Mouse (Mus musculus) adrenal gland (tissue): ENCODE results near the gene Atp6v0c.

ENCODE experiments used
- intact Hi-C: fragments of 180-260 bp; cut with DNase I; formaldehyde crosslinking; loops from one replicate; pipeline ENCODE4 v1.15.1; 2025

The Atp6v0c gene

DNA sequence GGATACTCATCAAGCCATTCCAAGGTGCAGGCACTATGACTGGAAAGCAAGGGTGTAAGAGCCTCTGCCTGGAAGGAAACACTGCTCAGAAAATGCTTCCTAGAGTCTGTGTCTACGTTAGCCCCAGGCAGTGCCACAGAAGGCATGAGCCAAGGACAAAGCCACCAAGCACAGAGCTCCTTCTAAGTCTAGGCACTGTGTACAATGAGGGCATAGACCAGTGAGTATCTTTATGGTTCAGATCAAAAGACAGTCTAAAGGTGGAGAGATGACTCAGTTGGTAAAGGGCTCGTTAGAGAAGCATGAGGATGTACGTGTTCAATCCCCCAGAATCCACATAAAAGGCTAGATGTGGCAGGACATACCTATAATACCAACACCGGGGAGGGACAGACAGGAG lies 31.6 kb upstream of the Atp6v0c start:
- intact Hi-C loops, result loop anchor here (5.0 kb wide), 1 partner anchor 51 kb away; the partner anchor contains the start of gene Ccnf

DNA sequence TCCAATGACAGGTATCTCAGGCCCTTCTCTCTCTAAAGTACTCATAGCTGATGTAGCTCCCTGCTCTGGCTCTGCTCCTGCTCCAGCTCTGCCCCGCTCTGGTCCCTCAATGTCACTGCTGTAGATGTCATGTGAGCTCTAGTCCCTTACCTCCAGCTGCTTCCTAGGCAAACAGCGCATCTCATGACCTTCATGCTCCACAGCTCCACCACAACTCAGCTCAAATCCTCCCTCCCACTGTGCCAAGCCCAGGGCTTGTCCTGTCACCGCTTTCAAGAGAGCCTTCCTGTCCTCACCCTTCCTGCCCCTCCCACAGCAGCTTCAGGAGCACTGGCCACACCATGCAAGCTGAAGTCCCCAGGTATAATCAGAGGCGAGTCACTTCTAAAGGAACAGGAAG lies 30.2 kb upstream of the Atp6v0c start:
- intact Hi-C loops, result loop anchor here (5.0 kb wide), 1 partner anchor 53 kb away; the partner anchor contains the start of gene Ccnf

DNA sequence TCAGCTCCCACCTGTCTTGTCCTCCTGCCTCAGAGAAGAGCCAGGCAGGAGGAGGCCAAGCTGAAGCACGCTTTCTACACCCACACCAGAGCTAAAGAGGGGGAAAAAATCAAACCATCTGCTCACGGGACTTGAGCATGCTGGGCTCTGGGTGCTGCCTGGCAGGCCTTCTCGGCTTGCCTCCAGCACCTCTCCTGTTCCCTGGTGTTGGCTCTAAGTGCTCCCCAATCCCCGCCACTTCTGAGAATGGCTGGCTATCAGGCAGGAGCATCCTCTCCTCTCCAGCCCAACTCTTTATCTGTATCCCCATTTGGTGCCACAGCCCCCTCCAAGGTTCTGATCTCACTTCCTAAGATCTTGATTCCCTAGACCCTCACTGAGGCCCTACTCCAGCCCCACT lies 29.8 kb upstream of the Atp6v0c start:
- intact Hi-C loops, result no loop called here

DNA sequence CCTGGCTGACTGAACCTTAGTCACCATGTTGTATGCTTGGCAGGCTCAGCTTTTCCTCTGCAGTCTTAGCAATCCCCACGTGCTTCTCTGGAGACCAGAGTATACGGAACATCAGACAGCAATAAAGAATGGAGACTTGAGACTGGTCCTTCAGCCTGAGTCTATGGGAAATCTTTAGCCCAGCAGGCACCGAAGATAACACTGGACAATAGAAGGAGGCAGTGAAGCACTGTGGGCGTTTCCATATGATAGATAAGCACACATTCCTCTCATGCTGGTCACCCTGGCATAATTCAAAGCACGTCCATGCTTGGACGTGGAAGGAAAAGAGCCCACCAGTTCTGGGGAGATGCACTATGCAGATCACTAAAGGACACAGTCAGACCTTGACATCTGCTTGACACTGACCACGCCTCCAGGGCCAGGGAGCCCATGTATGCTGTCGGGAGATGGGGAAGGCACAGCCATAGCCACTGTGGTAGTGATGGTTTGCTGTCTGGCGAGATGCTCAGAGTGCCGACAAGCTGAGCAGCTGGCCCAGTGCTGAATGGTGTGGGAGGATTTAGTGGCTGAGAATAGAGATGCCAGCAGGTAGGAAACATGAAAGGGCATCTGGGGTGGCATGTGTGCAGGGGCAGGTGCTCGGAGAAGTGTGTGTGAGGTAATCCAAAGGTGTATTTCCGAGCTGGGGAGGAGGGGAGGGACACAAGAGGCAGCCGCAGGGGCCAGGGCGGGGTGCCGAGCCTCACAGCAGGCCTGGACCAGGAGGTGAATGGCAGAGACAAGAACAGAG lies 27.7 kb upstream of the Atp6v0c start:
- intact Hi-C loops, result no loop called here

DNA sequence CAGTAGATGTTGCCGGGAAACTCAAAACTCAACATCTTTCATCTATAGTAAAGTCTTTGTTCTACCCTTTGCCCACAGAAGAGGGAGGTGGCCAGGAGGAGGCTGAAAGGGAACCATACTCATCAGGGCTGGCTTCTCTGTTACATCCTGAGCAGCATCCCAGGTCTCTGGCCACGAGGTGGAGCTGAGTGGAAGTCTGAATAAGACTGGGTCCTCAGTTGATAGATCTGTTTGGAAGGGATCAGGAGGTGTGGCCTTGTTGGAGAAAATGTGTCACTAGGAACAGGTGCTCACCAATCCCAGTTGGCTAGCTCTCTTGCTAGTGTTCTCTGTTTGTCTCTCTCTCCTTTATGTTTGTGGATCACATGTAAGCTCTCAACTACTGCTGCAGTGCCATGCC lies 25.8 kb upstream of the Atp6v0c start:
- intact Hi-C loops, result no loop called here

DNA sequence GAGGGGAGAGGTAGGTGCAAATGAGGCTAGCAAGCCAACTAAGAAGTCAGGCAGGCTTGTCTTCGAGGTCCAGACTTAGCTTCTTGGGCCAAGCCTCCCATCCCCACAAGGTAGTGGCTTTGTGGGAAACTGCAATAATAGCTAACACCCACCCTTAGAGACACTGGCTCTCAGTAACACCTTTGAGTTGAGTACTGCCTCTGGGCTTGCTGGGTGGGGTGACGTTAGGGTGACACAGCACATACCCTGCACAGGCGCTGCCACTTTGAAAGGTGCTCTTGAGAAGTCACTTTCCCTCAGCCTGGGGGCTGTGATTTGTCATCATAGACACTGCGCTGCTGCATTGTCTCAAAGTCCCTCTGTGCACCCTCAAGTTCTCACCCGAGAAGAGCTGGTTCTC lies 24.3 kb upstream of the Atp6v0c start:
- intact Hi-C loops, result no loop called here

DNA sequence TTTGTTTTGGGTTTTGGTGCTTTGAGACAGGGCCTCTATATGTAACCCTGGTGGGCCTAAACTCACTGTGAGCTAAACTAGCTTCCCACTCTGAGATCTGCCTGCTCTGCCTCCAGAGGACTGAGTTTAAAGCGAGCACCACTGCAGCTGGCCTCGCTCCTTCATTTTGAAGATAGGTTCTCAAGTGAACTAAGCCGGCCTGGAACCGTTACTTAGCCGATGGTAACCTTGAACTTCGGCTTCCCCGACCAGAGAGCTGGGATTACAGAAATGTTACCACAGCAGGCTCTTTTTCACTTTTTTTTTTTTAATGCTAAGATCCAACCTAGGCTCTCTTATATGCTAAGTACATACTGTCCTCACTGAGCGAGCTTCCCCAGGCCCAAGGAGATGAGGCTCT lies 23.8 kb upstream of the Atp6v0c start:
- intact Hi-C loops, result no loop called here

DNA sequence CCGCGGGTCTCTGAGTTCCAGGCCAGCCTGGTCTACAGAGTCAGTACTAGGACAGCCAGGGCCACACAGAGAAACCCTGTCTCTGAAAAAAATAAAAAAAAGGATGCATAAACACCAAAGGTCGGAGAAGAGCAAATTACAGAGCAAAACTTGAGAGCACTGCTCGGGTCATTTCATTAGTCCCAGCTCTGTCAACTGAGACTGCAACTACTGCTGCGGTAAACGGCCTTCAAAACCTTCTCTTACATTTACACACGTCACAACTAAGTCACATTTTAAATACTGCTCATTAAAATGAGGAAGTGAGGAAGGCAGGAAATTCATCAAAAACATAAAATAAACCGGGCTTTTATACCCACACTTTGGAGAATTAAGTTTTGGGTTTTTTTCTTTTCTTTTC lies 23.3 kb upstream of the Atp6v0c start:
- intact Hi-C loops, result no loop called here

DNA sequence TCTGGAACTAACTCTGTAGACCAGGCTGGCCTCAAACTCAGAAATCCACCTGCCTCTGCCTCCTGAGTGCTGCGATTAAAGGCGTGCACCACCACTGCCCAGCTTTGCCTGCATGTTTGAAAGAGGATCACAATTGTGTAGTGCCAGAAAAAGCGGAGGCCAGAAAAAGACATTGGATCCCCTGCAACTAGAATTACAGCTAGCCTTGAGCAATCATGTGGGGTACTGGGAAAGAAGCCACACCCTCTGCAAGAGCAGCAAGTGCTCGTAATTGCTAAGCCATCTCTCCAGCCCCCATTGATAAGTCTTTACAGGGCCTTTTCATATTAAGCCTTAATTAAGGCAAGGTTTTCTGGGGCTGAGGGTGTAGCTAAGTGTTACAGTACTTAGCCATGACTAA lies 22.0 kb upstream of the Atp6v0c start:
- intact Hi-C loops, result no loop called here

DNA sequence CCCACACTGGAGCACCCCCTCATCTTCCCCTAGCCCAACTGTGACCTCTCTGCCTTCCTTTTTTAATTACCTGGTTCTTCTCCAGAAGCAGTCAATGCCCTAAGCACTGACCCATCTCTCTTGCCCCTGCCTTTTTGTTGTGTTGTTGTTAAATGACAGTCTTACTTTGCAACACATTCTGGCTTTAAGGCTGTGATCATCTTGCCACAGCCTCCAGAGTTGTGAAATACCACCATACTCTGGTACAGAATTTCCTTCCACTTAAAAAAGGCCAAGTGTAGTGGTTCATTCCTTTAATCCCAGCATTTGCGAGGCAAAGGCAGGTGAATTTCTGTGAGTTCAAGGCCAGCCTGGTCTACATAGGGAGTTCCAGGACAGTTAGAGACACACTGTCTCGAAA lies 21.4 kb upstream of the Atp6v0c start:
- intact Hi-C loops, result no loop called here

DNA sequence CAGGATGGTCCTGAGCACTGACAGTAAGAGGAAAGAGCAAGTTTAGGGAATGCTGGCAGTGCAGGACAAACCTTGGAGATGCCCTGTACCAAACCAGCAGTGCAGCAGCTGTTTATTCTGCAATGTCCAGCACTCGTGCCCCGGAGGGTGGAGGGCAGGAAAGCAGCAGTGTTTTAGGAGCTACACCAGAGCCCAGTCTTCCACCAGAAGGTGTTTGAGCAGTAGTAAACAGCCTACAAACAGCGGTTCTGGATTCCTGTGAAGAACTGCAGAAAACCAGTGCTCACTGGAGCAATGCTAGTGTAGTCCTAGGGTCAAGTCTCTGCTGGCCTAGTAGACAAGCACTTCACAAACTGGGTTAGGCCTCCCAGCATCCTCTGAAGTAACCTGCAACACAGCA lies 4.8 kb upstream of the Atp6v0c start:
- intact Hi-C loops, result loop anchor here (5.0 kb wide), 3 partner anchors 33 to 218 kb away; partner anchors contain the start of genes Ntn3 and Tbc1d24

DNA sequence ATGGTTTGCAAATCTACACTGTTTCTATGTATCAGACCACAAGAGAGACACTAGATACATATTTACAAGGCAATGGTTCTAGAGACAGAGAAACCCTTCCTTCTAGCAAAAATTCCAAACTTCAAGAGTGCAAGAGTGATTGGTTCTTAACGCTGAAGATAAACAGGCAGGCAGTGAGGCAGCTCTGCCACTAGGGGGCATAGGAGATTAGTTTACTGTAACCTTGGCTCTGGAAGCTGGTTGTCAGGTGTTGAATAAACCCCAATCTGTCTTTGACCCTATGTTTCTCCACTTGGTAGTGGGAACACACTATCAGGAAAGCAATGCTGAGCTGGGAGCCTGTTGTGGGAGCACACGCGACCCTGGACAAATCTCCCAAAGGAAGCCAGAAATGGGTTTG lies 3.9 kb upstream of the Atp6v0c start:
- intact Hi-C loops, result loop anchor here (5.0 kb wide), 3 partner anchors 34 to 219 kb away; partner anchors contain the start of genes Ntn3 and Tbc1d24

DNA sequence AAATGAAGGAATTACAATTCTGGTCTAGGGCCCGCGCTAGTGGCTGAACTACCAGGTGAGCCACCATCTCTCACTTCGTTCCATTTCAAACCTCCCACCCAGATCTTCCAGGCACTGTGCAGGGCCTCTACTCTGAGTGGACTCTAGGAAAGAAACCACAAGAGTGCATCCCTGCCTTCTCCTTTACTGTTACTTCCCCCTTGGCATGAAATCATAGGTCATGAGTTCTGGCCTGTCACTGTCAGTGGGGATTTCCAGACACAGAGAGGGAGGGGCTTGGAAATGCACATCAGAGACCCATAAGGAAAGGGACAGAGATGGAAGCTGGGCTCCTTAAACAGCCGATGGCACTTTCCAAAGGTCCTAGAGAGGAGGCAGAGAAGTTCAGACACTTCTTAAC lies 2.2 kb upstream of the Atp6v0c start:
- intact Hi-C loops, result loop anchor here (5.0 kb wide), 3 partner anchors 36 to 221 kb away; partner anchors contain the start of genes Ntn3 and Tbc1d24

DNA sequence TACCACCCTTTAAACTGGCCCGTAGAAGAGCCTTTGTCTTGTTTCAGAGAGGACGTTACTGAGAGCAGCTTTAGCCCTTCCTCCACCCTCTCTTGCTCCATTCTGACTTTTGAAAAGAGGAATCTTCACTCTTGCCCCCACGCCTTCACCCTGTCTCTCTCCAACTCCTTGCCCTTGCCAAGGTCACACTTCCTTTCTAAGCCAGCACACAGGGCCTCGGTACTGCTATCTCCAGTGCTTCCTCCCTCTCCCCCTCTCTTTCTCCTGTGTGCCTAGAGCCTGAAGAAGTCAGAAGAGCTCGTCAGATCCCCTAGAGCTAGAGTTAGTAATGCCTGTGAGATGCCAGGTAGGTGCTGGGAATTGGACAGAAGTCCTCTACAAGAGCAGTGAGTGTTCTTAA lies 1.2 kb upstream of the Atp6v0c start:
- intact Hi-C loops, result loop anchor here (5.0 kb wide), 3 partner anchors 37 to 222 kb away; partner anchors contain the start of genes Ntn3 and Tbc1d24

DNA sequence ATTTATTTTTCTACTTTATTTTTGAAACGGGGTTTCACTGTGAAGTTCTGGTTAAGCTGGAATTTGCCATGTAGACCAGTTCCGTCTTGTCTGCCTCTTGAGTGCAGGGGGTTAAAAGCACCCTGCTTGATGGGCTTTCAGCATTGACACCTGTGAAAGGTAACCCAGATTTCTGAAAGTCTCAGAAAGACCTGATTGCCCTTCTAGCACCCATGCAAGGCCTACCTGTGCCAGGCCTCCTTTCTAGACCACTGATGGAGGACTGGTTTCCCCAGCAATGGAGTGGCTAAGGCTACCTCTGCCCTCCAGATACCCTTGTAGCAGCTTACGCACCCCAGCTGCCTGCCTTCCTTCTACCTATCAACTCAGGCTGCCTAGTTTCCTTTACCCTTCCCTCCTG lies 623 bp upstream of the Atp6v0c start:
- intact Hi-C loops, result loop anchor here (5.0 kb wide), 3 partner anchors 37 to 222 kb away; partner anchors contain the start of genes Ntn3 and Tbc1d24

DNA sequence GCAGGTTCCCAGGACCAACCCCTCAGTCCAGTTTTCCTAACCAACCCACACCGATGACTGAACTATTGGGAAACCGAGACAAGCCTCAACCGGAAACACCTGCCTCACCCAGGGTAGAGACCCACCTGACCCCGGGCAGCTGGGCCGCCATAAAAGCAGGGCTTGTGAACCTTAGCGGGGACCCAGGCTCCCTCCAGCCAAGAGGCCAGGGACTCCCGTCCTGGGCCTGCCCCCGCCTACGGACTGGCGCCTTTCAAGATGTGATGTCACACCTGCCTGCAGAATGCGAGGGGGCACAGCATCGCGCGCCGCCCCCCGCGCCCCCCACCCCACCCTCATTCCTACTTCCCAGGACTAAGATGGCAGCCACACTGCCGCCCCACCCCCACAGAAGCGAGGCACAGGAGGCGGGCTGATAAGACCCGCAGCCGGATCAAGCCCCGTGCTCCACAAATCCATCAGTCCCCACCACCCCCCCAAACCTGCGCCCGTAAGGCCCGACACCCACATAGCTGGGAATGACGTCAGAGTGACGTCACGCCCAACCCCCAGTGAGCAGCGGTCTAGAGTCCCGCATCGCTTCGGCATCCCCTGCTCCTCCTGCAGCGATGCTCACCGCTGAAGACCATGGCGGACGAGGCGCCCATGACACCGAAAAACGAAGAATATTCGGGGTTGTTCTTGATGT lies 768 bp downstream of the Atp6v0c start:
- intact Hi-C loops, result no loop called here

DNA sequence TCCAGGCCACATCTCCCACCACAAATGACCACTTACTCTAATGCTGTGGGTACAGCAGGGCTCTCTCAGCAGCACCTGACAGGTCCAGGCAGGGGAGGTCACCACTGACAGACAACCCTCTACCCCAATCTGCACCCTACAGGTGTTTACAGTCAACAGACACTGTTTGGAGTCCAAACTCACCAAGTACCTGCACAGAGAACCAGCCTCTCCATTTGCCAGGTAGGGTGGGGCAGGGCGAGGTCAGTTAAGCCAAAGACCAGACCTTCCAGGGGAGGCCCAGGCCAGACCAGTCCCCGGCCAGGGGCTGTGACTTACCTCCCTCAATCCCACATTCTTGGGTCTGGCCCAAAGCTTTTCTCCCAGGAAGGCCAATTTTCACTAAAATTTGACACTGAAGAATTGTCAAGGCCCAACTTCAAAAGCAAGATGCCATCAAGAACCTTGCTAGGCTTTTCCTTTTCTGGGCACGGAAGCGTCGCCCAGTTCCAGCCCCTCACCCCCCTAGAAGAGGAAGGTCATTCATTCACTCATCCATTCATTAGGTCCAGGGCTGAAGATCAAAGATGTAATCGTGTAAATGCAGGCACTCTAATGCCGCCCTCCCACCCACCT lies 1.5 kb downstream of the Atp6v0c start:
- intact Hi-C loops, result no loop called here

DNA sequence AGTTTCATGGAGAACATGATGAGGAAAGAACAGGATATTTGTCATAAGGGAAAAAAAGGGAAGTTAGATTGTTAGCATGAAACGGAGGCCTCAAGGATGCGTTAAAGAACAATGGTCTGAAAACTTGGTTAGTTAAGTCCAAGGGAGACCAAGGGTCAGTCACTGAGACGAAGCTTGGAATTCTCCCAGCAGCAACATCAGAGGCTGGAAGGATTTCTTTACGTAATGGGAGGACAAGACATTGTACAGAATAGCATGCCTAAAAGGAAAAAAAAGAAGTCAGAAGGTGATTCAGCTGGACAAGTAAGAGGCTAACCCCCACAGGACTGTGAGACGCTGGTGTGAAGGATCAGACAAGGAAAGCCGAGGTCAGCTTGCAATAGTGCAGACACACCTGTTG lies 2.4 kb downstream of the Atp6v0c start:
- intact Hi-C loops, result no loop called here

DNA sequence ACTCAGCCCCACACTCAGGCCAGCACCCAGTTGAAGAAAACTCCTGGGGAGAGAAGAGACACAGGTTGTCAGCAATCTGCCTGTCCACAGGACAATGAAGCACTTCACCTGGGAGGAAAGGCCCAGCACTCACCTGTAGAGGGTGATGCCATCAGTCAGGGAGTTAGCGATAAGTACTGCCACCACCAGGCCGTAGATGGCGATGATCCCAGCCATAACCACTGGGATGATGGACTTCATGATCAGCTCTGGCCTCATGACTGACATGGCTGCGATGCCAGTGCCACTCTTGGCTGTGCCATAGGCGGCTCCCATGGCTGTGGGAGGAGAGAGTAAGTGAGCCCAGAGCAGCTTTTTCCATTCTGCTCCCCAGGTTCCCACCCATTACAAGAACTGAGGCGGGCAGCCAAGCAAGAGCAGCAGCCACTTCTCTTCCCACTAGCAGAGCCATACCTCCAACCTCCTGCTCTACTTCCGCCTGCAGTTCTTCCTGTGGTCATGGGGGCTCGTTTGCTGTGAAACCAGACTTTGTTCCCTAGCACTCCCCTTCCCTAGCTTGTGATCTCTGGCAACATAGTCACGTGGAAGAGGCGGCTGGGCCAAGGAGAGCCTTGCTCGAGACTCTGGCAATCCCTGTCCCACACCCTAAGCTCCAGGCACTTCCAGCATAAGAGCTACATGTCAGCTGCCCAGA lies 4.8 kb downstream of the Atp6v0c start:
- intact Hi-C loops, result no loop called here

DNA sequence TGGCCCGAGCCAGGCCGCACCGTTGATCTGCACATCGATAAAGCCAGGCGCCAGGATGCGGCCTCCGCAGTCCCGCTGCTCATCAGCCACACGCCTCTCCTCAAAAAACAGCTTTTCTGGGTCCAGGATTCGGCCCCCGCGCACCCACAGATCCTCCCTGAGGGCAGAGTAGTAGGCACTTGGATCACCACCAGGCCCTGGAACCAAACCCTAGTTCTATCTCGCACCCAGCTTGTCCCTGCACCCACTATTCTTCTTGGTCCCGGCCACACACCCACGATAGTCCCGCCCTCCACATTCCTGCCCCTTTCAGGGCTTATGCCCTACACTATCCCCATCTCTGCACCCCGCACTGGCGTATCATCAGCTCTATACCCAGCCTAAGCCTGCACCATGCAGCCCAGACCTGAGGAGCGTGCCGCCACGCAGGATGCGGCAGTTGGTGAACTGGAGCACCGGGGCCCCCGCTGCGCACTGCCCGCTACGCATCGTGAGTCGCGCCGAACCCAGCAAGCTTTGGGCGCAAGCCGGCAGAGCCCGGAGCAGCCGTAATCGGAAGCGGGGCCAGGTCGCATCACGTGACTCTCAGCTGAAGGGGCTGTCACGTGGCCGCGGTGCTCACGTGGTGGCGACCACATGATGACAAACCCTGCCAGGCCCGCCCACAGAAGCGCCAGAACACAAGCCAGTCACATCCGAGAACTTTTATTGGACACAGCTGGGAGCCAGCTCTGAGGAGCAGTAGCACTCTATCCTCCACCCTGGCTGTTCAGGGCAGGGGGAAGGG lies 6.1 kb downstream of the Atp6v0c start, which contains the start of gene Amdhd2:
Gene Amdhd2 (minus strand): TSS at position 591 of the 787 bp plus-strand sequence.
- intact Hi-C loops, result no loop called here
